Mouse (Mus musculus) embryonic stem cell, embryonic (primary cell): ENCODE results near the gene Gm4353.

Experiments used
- CTCF ChIA-PET, 4 experiments: fragments of 300-600 bp in 2 of 4; fragments of 350-600 bp in 2 of 4; sonication (Branson Sonifier 250); formaldehyde crosslinking; loops; one replicate each; lab custom pipeline; 2022; ENCODE audit warnings: inconsistent platforms in 2 of 4; lab: Charles Lee
- POLR2A ChIA-PET, 4 experiments: fragments of 300-600 bp in 2 of 4; fragments of 350-600 bp in 2 of 4; sonication (Branson Sonifier 250); formaldehyde crosslinking; loops; one replicate each; lab custom pipeline; 2022; ENCODE audit warnings: antibody characterized with exemption in 4 of 4, inconsistent platforms in 1 of 4; lab: Charles Lee

Gm4353 gene

GRCm38 (mm10) chr7:116103091-116103490 lies 18.7 kb upstream of the Gm4353 start:
- CTCF ChIA-PET = no interaction called here
- POLR2A ChIA-PET = interaction anchor here in 2 of 4 experiments (0.9 to 1.3 kb wide), 2 partner anchors 10 kb away, joined by 4 to 5 read pairs; no protein-coding TSS in a partner anchor

GRCm38 (mm10) chr7:116099952-116100528 lies 15.6 kb upstream of the Gm4353 start:
- CTCF ChIA-PET = interaction anchor here in 1 of 4 experiments (0.6 kb wide), 1 partner anchor 10 kb away, joined by 4 read pairs; no protein-coding TSS in a partner anchor
- POLR2A ChIA-PET = no interaction called here

GRCm38 (mm10) chr7:116093466-116093850 lies 9.0 kb upstream of the Gm4353 start:
- POLR2A ChIA-PET = interaction anchor here (0.6 to 4.0 kb wide), 42 partner anchors 9 to 515 kb away, joined by 3 to 27 read pairs (median 4); partner anchors contain the start of genes 1110004F10Rik (in 1 of the 4), Gm4353 (in 1 of the 4), Nucb2 (in 1 of the 4) and Pik3c2a (in 1 of the 4)
- CTCF ChIA-PET = interaction anchor here (0.5 to 1.8 kb wide), 13 partner anchors 8 to 727 kb away, joined by 3 to 5 read pairs (median 3); partner anchors contain the start of gene 1110004F10Rik (in 1 of the 4)

- CTCF ChIA-PET = interaction anchor here (0.5 to 1.8 kb wide), 13 partner anchors 8 to 726 kb away, joined by 3 to 5 read pairs (median 3); partner anchors contain the start of gene 1110004F10Rik (in 1 of the 4)
- POLR2A ChIA-PET = interaction anchor here in 3 of 4 experiments (0.5 to 4.0 kb wide), 52 partner anchors 8 to 939 kb away, joined by 3 to 27 read pairs (median 4); partner anchors contain the start of genes 1110004F10Rik (in 1 of the 3), Gm4353 (in 1 of the 3), Nucb2 (in 1 of the 3) and Pik3c2a (in 1 of the 3)
Observed at GRCm38 (mm10) chr7:116092710-116093465, 8.5 kb upstream of the Gm4353 start.

GRCm38 (mm10) chr7:116060739-116061138 lies 23.7 kb downstream of the Gm4353 start:
- CTCF ChIA-PET = no interaction called here
- POLR2A ChIA-PET = no interaction called here

GRCm38 (mm10) chr7:116040470-116041019 lies 43.9 kb downstream of the Gm4353 start:
- POLR2A ChIA-PET = interaction anchor here (0.5 to 2.4 kb wide), 12 partner anchors 10 to 294 kb away, joined by 3 to 17 read pairs (median 3); no protein-coding TSS in a partner anchor
- CTCF ChIA-PET = interaction anchor here (0.6 to 3.5 kb wide), 25 partner anchors 10 to 1165 kb away, joined by 3 to 23 read pairs (median 4); no protein-coding TSS in a partner anchor

GRCm38 (mm10) chr7:116039538-116040466 lies 44.6 kb downstream of the Gm4353 start:
- CTCF ChIA-PET = interaction anchor here (0.6 to 3.5 kb wide), 27 partner anchors 9 to 1165 kb away, joined by 3 to 23 read pairs (median 3); no protein-coding TSS in a partner anchor
- POLR2A ChIA-PET = interaction anchor here (0.5 to 2.4 kb wide), 13 partner anchors 9 to 295 kb away, joined by 3 to 17 read pairs (median 3); no protein-coding TSS in a partner anchor

GRCm38 (mm10) chr7:116039196-116039537 lies 45.3 kb downstream of the Gm4353 start, which contains the start of gene 1110004F10Rik:
TSS of gene 1110004F10Rik (plus strand) at chr7:116039397.
- CTCF ChIA-PET = interaction anchor here in 2 of 4 experiments (1.0 to 3.5 kb wide), 4 partner anchors 9 to 673 kb away, joined by 3 to 23 read pairs (median 10); no protein-coding TSS in a partner anchor
- POLR2A ChIA-PET = interaction anchor here in 2 of 4 experiments (0.6 to 2.4 kb wide), 4 partner anchors 9 to 170 kb away, joined by 3 to 17 read pairs (median 4); no protein-coding TSS in a partner anchor

GRCm38 (mm10) chr7:116038511-116038910 lies 45.9 kb downstream of the Gm4353 start, which contains the start of gene Sox6:
TSS of gene Sox6 (minus strand) at chr7:116038796.
- ChIA-PET CTCF (interaction anchor here in 2 of 4 experiments (1.0 to 3.5 kb wide), 3 partner anchors 8 to 672 kb away, joined by 3 to 23 read pairs (median 17); no protein-coding TSS in a partner anchor), POLR2A (interaction anchor here in 1 of 4 experiments (2.4 kb wide), 1 partner anchor 54 kb away, joined by 17 read pairs; no protein-coding TSS in a partner anchor)

GRCm38 (mm10) chr7:116038024-116038423 lies 46.4 kb downstream of the Gm4353 start:
- ChIA-PET POLR2A (no interaction called here), CTCF (no interaction called here)

GRCm38 (mm10) chr7:116036591-116037555 lies 47.6 kb downstream of the Gm4353 start:
- CTCF ChIA-PET = interaction anchor here in 1 of 4 experiments (0.6 kb wide), 2 partner anchors 316 to 874 kb away, joined by 3 to 7 read pairs; no protein-coding TSS in a partner anchor
- POLR2A ChIA-PET = interaction anchor here in 1 of 4 experiments (1.3 to 1.8 kb wide), 2 partner anchors 56 to 168 kb away, joined by 3 to 5 read pairs; no protein-coding TSS in a partner anchor

GRCm38 (mm10) chr7:116035504-116035903 lies 48.9 kb downstream of the Gm4353 start:
- ChIA-PET POLR2A (no interaction called here), CTCF (no interaction called here)

GRCm38 (mm10) chr7:116034282-116034758 lies 50.1 kb downstream of the Gm4353 start:
- ChIA-PET CTCF (no interaction called here), POLR2A (no interaction called here)

- CTCF ChIA-PET = interaction anchor here in 3 of 4 experiments (0.5 to 0.8 kb wide), 7 partner anchors 102 to 1859 kb away, joined by 3 to 6 read pairs (median 3); no protein-coding TSS in a partner anchor
- POLR2A ChIA-PET = no interaction called here
Observed at GRCm38 (mm10) chr7:116033371-116034241, 50.8 kb downstream of the Gm4353 start.
